Mouse (Mus musculus) E14TG2a.4 (cell line): ENCODE measurements around the gene Herpud2.

Experiments used
- H3K27me3 ChIP-seq: 2 replicates; pipeline ENCODE4 v1.6.1; 2014; ENCODE audit warnings: low read length, control low read depth; ENCODE audit not compliant: insufficient read depth
- H3K36me3 ChIP-seq: 2 replicates; pipeline ENCODE4 v1.6.1; 2014; ENCODE audit warnings: low read length, control low read depth; ENCODE audit not compliant: insufficient read depth
- H3K4me1 ChIP-seq: replicated peaks from 2 replicates; pipeline ENCODE4 v1.6.1; 2014; ENCODE audit warnings: low read depth, low read length, control low read depth
- H3K4me3 ChIP-seq: replicated peaks from 2 replicates; pipeline ENCODE4 v1.5.1; 2014; ENCODE audit warnings: mild to moderate bottlenecking, low read length
- H3K9me3 ChIP-seq: 2 replicates; pipeline ENCODE4 v1.6.1; 2014; ENCODE audit warnings: low read length, control low read depth
- CTCF ChIP-seq: conservative IDR thresholded peaks from 2 replicates; pipeline ENCODE4 v1.5.1; 2014; ENCODE audit warnings: low read length
- NANOG ChIP-seq: IDR thresholded peaks from 2 replicates; pipeline ENCODE4 v1.6.1; 2014; ENCODE audit warnings: borderline replicate concordance, low read length, mixed read lengths
- POU5F1 ChIP-seq: IDR thresholded peaks from 2 replicates; pipeline ENCODE4 v1.6.1; 2014; ENCODE audit warnings: low read length, borderline replicate concordance

The Herpud2 gene

GRCm38 (mm10) chr9:25151611-25152241 lies at the start of gene Herpud2:
TSS of gene Herpud2 (minus strand) at chr9:25151820.
- H3K4me1 ChIP-seq, result peaks cover 28% of the 10 kb centered on the region
- TF ChIP-seq CTCF (no peak), NANOG (no peak), POU5F1 (no peak)
- no peaks in the 10 kb centered on the region for H3K27me3 ChIP-seq
- H3K9me3 ChIP-seq, result 0 out of 2 replicates have a peak, but pooled peaks cover 3% of the 10 kb centered on the region
- H3K36me3 ChIP-seq, result 0 out of 2 replicates have a peak, but pooled peaks cover 4% of the 10 kb centered on the region
- H3K4me3 ChIP-seq, result peak within 1 kb of the TSS; percentile 88

GRCm38 (mm10) chr9:25200987-25201386 lies 49.4 kb upstream of the Herpud2 start:
- Histone ChIP-seq H3K4me3 (no peak overlapping the region), H3K27me3 (no peaks in the 10 kb centered on the region), H3K36me3 (no peaks in the 10 kb centered on the region), H3K9me3 (no peaks in the 10 kb centered on the region), H3K4me1 (no peaks in the 10 kb centered on the region)
- TF ChIP-seq POU5F1 (no peak), NANOG (no peak), CTCF (no peak)

GRCm38 (mm10) chr9:25200148-25200547 lies 48.5 kb upstream of the Herpud2 start:
- TF ChIP-seq NANOG, result no peak
- TF ChIP-seq CTCF, result no peak
- TF ChIP-seq POU5F1, result no peak

GRCm38 (mm10) chr9:25196746-25197145 lies 45.1 kb upstream of the Herpud2 start:
- TF ChIP-seq POU5F1 (no peak), CTCF (no peak), NANOG (no peak)
- no peaks in the 10 kb centered on the region for H3K27me3 ChIP-seq
- no peak overlapping the region for H3K4me3 ChIP-seq
- no peaks in the 10 kb centered on the region for H3K4me1 ChIP-seq
- H3K9me3 ChIP-seq, result no peaks in the 10 kb centered on the region
- H3K36me3 ChIP-seq, result no peaks in the 10 kb centered on the region

More at GRCm38 (mm10) chr9:25200148-25200547, 48.5 kb upstream of the Herpud2 start:
- no peaks in the 10 kb centered on the region for H3K9me3 ChIP-seq
- no peaks in the 10 kb centered on the region for H3K4me1 ChIP-seq
- no peaks in the 10 kb centered on the region for H3K36me3 ChIP-seq
- no peaks in the 10 kb centered on the region for H3K27me3 ChIP-seq
- no peak overlapping the region for H3K4me3 ChIP-seq

GRCm38 (mm10) chr9:25191612-25192011 lies 40.0 kb upstream of the Herpud2 start:
- TF ChIP-seq POU5F1 (no peak), CTCF (no peak)
- no peak overlapping the region for H3K4me3 ChIP-seq
- no peaks in the 10 kb centered on the region for H3K27me3 ChIP-seq
- H3K4me1 ChIP-seq, result no peaks in the 10 kb centered on the region
- no peaks in the 10 kb centered on the region for H3K9me3 ChIP-seq
- no peaks in the 10 kb centered on the region for H3K36me3 ChIP-seq

GRCm38 (mm10) chr9:25186501-25186900 lies 34.9 kb upstream of the Herpud2 start:
- Histone ChIP-seq H3K4me3 (no peak overlapping the region), H3K4me1 (no peaks in the 10 kb centered on the region; the same call in 1 of the 2 replicates), H3K27me3 (no peaks in the 10 kb centered on the region), H3K9me3 (no peaks in the 10 kb centered on the region), H3K36me3 (no peaks in the 10 kb centered on the region)
- TF ChIP-seq CTCF (no peak), NANOG (no peak), POU5F1 (no peak)

- H3K36me3 ChIP-seq, result no peaks in the 10 kb centered on the region
- H3K4me1 ChIP-seq, result no peaks in the 10 kb centered on the region; the same call in 1 of the 2 replicates
- no peak overlapping the region for H3K4me3 ChIP-seq
- no peaks in the 10 kb centered on the region for H3K9me3 ChIP-seq
- TF ChIP-seq POU5F1 (no peak), CTCF (no peak), NANOG (no peak)
- no peaks in the 10 kb centered on the region for H3K27me3 ChIP-seq
Measured at GRCm38 (mm10) chr9:25185854-25186253, 34.2 kb upstream of the Herpud2 start.

- H3K4me1 ChIP-seq, result no peaks in the 10 kb centered on the region; the same call in 1 of the 2 replicates
- H3K9me3 ChIP-seq, result no peaks in the 10 kb centered on the region
- no peak overlapping the region for H3K4me3 ChIP-seq
- H3K36me3 ChIP-seq, result no peaks in the 10 kb centered on the region
- H3K27me3 ChIP-seq, result no peaks in the 10 kb centered on the region
- TF ChIP-seq CTCF (no peak), NANOG (no peak), POU5F1 (no peak)
Measured at GRCm38 (mm10) chr9:25184606-25185005, 33.0 kb upstream of the Herpud2 start.

GRCm38 (mm10) chr9:25178066-25178465 lies 26.4 kb upstream of the Herpud2 start:
- H3K27me3 ChIP-seq, result no peaks in the 10 kb centered on the region
- no peaks in the 10 kb centered on the region for H3K9me3 ChIP-seq

More at GRCm38 (mm10) chr9:25178066-25178465, 26.4 kb upstream of the Herpud2 start:
- H3K4me1 ChIP-seq, result peaks cover 27% of the 10 kb centered on the region
- TF ChIP-seq NANOG (no peak), CTCF (no peak), POU5F1 (no peak)
- no peak overlapping the region for H3K4me3 ChIP-seq
- no peaks in the 10 kb centered on the region for H3K36me3 ChIP-seq
